Mouse (Mus musculus): Measurements from ENCODE around the gene Gm16253.

DNA sequence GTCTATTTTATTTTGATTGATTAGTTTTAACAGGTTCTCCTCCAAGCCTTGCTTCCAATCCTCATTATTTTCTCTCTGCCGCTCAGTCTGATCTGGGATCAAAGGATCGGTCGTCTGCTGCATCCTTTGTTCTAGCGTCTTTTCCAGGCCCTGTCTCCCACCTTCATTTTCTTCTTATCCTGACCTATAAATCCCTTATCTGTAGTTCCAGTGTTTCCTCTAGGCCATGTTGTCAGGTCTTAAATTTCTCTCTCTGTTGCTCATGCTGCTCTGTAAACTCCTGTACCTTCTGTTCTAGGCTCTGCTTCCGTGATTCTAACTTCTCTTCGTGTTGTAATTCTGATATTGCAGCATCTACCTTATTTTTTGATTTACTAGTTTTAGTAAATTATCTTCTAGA, 36.0 kb upstream of the Gm16253 start:
- TF ChIP-seq ZNF384 (IDR thresholded peaks at IDR 0.05; ENCODE audit: low read depth, low read length): no peak
- TF ChIP-seq POLR2AphosphoS5 (IDR thresholded peaks at IDR 0.05; ENCODE audit: borderline replicate concordance, low read depth, low read length): no peak
- no peak for TF ChIP-seq KAT2A (conservative IDR thresholded peaks at IDR 0.05; ENCODE audit: low read depth, low read length)
- no peak for TF ChIP-seq MAX (IDR thresholded peaks at IDR 0.05; ENCODE audit: low read length)
- TF ChIP-seq EP300 (IDR thresholded peaks at IDR 0.05; ENCODE audit: low read depth in 1 of 2, low read length in 2 of 2): peak; percentile 39 to 59; a peak in 3 of 4 replicates
- TF ChIP-seq CHD1 (IDR thresholded peaks at IDR 0.05; ENCODE audit: low read depth, low read length): no peak

All from MEL (cell line).